Mouse (Mus musculus): ENCODE data around the gene Saa3. TPM values are rescaled to one million over a fixed set of nuclear protein-coding genes. Genes with fewer than 3 reads are reported as not detected.
"Not testable (repeated sequence)": the region's sequence is repeated elsewhere in the genome, so short reads cannot be mapped to it uniquely, and the experiment has no call there.

The Saa3 gene
- polyA plus RNA-seq (2015; fragmentation: Nextera tagmentation; extraction: Ambion mirVana) = 0.29 and 0.51 TPM in 2 replicates

DNA sequence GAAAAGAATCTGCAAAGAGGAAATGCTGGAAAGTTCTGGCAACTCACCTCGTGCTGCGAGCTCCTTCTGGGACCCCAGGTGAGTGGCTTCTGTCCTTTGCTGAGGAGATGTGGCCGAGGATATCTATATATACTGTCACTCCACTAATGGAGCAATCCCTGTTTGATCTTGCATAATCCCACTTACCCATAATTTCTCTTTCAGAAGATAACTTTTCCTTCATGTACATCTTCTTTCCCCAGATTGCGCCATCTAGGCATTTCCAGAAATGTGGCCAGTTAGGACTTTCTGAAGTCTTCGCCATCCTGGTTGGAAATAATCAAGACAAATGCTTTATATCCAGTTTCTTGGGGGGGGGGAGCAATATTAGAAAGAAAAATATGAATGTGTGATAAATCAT, at the start of gene Saa3:
Gene Saa3, minus strand, starts transcription at position 101 of the 400 bp plus-strand sequence.
- H3K36me3 ChIP-seq = no peaks in the 10 kb centered on the region
- no peak within 1 kb of the TSS for H3K4me3 ChIP-seq (replicated peaks)
- no peak within 1 kb of the TSS for H3K27ac ChIP-seq (replicated peaks)
- H3K9ac ChIP-seq (replicated peaks) = no peak within 1 kb of the TSS
- H3K9me3 ChIP-seq (replicated peaks) = no peaks in the 10 kb centered on the region
- H3K4me1 ChIP-seq = no peaks in the 10 kb centered on the region
- no peak for ATAC-seq (ENCODE audit: low FRiP score)
- 85% methylated on average over 5 of the region's 5 CpGs for WGBS
- H3K27me3 ChIP-seq (replicated peaks) = no peaks in the 10 kb centered on the region
- H3K4me2 ChIP-seq = no peak within 1 kb of the TSS

- Histone ChIP-seq H3K9ac (replicated peaks) (no peak overlapping the region), H3K27ac (replicated peaks) (no peak overlapping the region), H3K4me1 (no peaks in the 10 kb centered on the region), H3K4me3 (replicated peaks) (no peak overlapping the region), H3K27me3 (replicated peaks) (no peaks in the 10 kb centered on the region), H3K9me3 (replicated peaks) (no peaks in the 10 kb centered on the region), H3K36me3 (peaks cover 81% of the 10 kb centered on the region), H3K4me2 (no peak overlapping the region)
- 90% methylated on average over 8 of the region's 8 CpGs for WGBS
- no peak for ATAC-seq (ENCODE audit: low FRiP score)
Observed at GRCm38 (mm10) chr7:46764672-46765071, 49.2 kb upstream of the Saa3 start.

GRCm38 (mm10) chr7:46762601-46763000, 47.1 kb upstream of the Saa3 start:
- no peak overlapping the region for H3K9ac ChIP-seq (replicated peaks)
- no peak overlapping the region for H3K4me2 ChIP-seq
- no peak overlapping the region for H3K27ac ChIP-seq (replicated peaks)
- no peaks in the 10 kb centered on the region for H3K27me3 ChIP-seq (replicated peaks)
- no peaks in the 10 kb centered on the region for H3K9me3 ChIP-seq (replicated peaks)
- no peak overlapping the region for H3K4me3 ChIP-seq (replicated peaks)
- H3K36me3 ChIP-seq = peaks cover 76% of the 10 kb centered on the region
- no peaks in the 10 kb centered on the region for H3K4me1 ChIP-seq
- 96% methylated on average over 5 of the region's 5 CpGs for WGBS
- no peak for ATAC-seq (ENCODE audit: low FRiP score)

GRCm38 (mm10) chr7:46761049-46761795, 45.7 kb upstream of the Saa3 start:
- WGBS = 71% methylated on average over 11 of the region's 11 CpGs
- Histone ChIP-seq H3K27me3 (replicated peaks) (no peaks in the 10 kb centered on the region), H3K27ac (replicated peaks) (no peak overlapping the region), H3K4me3 (replicated peaks) (no peak overlapping the region), H3K9ac (replicated peaks) (no peak overlapping the region), H3K4me2 (no peak overlapping the region), H3K9me3 (replicated peaks) (no peaks in the 10 kb centered on the region), H3K4me1 (no peaks in the 10 kb centered on the region), H3K36me3 (peaks cover 69% of the 10 kb centered on the region)
- no peak for ATAC-seq (ENCODE audit: low FRiP score)

- Histone ChIP-seq H3K9ac (replicated peaks) (no peak within 1 kb of the TSS), H3K4me2 (no peak within 1 kb of the TSS), H3K27ac (replicated peaks) (no peak within 1 kb of the TSS), H3K9me3 (replicated peaks) (no peaks in the 10 kb centered on the region), H3K27me3 (replicated peaks) (no peaks in the 10 kb centered on the region), H3K4me3 (replicated peaks) (no peak within 1 kb of the TSS), H3K36me3 (no peaks in the 10 kb centered on the region), H3K4me1 (no peaks in the 10 kb centered on the region)
- 66% methylated on average over 3 of the region's 3 CpGs for WGBS
- ATAC-seq (ENCODE audit: low FRiP score) = no peak
Observed at GRCm38 (mm10) chr7:46751490-46751889, 36.0 kb upstream of the Saa3 start, which contains the start of gene Saa2. Saa2 (plus strand) TSS chr7:46751790.

DNA sequence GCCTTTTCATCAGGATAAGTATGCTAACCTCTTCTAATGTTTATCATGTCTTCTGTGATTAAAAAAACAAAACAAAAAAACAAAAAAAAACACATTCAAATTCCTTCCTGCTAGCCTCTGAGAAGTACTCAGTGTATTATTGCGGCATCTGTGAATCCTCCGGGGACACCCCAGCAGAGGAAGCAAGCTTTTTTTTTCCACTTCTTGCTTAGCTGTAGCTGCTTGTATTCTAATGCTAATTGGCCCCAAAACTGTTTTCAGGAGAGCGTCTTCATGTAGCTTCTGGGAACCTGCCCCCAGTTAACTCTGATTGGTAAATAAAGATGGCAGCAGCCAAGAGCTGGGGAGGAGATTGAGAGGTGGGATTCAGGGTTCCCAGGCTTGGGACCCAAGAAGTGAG, 33.0 kb upstream of the Saa3 start:
- Histone ChIP-seq H3K36me3 (no peaks in the 10 kb centered on the region), H3K9ac (replicated peaks) (no peak overlapping the region), H3K9me3 (replicated peaks) (no peaks in the 10 kb centered on the region), H3K27me3 (replicated peaks) (no peaks in the 10 kb centered on the region), H3K27ac (replicated peaks) (no peak overlapping the region), H3K4me1 (no peaks in the 10 kb centered on the region), H3K4me3 (replicated peaks) (no peak overlapping the region), H3K4me2 (no peak overlapping the region)
- WGBS = 40% methylated on average over 3 of the region's 3 CpGs
- ATAC-seq (ENCODE audit: low FRiP score) = no peak

- no peak for ATAC-seq (ENCODE audit: low FRiP score)
- Histone ChIP-seq H3K27ac (replicated peaks) (no peak overlapping the region), H3K4me1 (no peaks in the 10 kb centered on the region), H3K4me2 (no peak overlapping the region), H3K9ac (replicated peaks) (no peak overlapping the region), H3K27me3 (replicated peaks) (no peaks in the 10 kb centered on the region), H3K36me3 (no peaks in the 10 kb centered on the region), H3K9me3 (replicated peaks) (no peaks in the 10 kb centered on the region), H3K4me3 (replicated peaks) (no peak overlapping the region)
- WGBS = 87% methylated on average over 7 of the region's 7 CpGs
Observed at GRCm38 (mm10) chr7:46746381-46746780, 30.9 kb upstream of the Saa3 start.

DNA sequence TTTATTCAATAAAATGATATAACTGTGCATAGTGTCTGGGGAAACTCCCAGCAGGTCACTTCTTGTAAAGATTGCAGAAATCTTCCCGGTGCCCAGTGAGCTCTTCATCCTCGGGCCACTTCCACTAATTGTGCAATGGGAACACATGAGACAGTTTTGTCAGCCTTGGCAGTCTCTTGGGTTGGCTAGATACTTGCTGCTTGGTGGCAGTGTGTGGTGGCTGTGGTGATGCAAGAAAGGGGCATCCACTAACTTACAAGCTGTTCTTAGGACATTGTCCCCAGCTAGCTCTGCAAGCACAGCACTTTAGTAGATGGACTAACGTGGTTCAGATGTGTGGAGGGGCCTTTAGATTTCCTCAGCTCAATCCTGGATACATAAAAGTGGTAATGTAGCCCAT, 30.3 kb upstream of the Saa3 start:
- H3K4me1 ChIP-seq = no peaks in the 10 kb centered on the region

GRCm38 (mm10) chr7:46742880-46743279, 27.4 kb upstream of the Saa3 start, which contains the start of gene Saa1:
Saa1 (minus strand) TSS chr7:46742980.
- H3K4me2 ChIP-seq; H3K9me3 ChIP-seq (replicated peaks); H3K27me3 ChIP-seq (replicated peaks); H3K9ac ChIP-seq (replicated peaks); ATAC-seq (ENCODE audit: low FRiP score); H3K27ac ChIP-seq (replicated peaks); H3K36me3 ChIP-seq; H3K4me3 ChIP-seq (replicated peaks); H3K4me1 ChIP-seq: not testable (repeated sequence)
- 73% methylated on average over 3 of the region's 3 CpGs for WGBS

More for the DNA sequence above, 30.3 kb upstream of the Saa3 start:
- no peak overlapping the region for H3K4me3 ChIP-seq (replicated peaks)
- no peak for ATAC-seq (ENCODE audit: low FRiP score)
- 84% methylated on average over 3 of the region's 3 CpGs for WGBS
- no peak overlapping the region for H3K4me2 ChIP-seq
- H3K9ac ChIP-seq (replicated peaks) = no peak overlapping the region
- H3K36me3 ChIP-seq = no peaks in the 10 kb centered on the region
- H3K9me3 ChIP-seq (replicated peaks) = no peaks in the 10 kb centered on the region
- H3K27ac ChIP-seq (replicated peaks) = no peak overlapping the region
- H3K27me3 ChIP-seq (replicated peaks) = no peaks in the 10 kb centered on the region

DNA sequence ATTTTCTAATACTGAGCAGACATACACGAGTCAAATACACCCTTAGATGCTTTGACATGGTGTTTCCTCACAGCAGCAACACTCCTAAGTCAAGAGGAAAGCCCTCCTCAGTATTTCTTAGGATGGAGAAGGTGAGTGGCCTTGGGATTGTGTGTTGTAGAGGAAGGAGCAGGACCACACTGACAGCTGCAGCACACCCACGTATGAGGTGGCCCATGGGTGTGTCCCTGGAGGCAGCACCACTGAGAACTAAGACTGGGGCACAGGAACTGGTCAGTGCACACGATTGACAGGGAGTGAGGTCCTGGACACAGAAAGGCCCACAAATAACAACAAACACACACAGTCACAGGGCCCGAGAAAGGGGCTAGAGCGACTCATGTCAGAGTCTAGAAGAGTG, 24.5 kb upstream of the Saa3 start:
- not testable (repeated sequence) for H3K9ac ChIP-seq (replicated peaks); H3K4me1 ChIP-seq; ATAC-seq (ENCODE audit: low FRiP score); H3K4me2 ChIP-seq; H3K36me3 ChIP-seq; H3K9me3 ChIP-seq (replicated peaks); H3K27me3 ChIP-seq (replicated peaks); H3K4me3 ChIP-seq (replicated peaks); H3K27ac ChIP-seq (replicated peaks)
- WGBS = 77% methylated on average over 5 of the region's 5 CpGs

GRCm38 (mm10) chr7:46738561-46739460, 23.3 kb upstream of the Saa3 start:
- Histone ChIP-seq H3K27me3 (replicated peaks) (no peaks in the 10 kb centered on the region), H3K4me3 (replicated peaks) (no peak overlapping the region), H3K4me1 (no peaks in the 10 kb centered on the region), H3K36me3 (no peaks in the 10 kb centered on the region), H3K27ac (replicated peaks) (no peak overlapping the region), H3K9ac (replicated peaks) (no peak overlapping the region), H3K9me3 (replicated peaks) (no peaks in the 10 kb centered on the region), H3K4me2 (no peak overlapping the region)
- 81% methylated on average over 12 of the region's 12 CpGs for whole genome bisulfite sequencing
- ATAC-seq (ENCODE audit: low FRiP score) = no peak

DNA sequence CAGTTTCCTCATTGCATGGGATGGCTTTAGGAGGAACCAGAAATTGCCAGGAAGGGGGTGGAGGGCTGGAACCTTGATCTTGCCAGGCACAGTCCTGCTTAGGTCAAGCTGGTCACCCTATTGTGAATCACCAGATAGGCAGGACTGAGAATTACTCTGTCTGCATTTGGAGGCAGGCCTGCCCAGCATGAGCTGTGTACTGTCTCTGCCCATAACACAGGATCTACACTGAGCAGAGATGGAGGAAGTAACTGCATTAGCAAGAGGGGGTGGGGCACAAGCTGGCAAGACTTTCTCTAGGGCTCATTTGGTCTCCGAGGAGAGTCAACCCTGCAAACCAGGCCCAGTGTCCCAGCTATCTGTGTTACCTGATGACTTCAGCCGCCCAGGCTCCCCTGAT, 19.5 kb upstream of the Saa3 start:
- WGBS = 95% methylated on average over 2 of the region's 2 CpGs
- Histone ChIP-seq H3K4me2 (no peak overlapping the region), H3K36me3 (no peaks in the 10 kb centered on the region), H3K4me3 (replicated peaks) (no peak overlapping the region), H3K9ac (replicated peaks) (no peak overlapping the region), H3K4me1 (no peaks in the 10 kb centered on the region), H3K27ac (replicated peaks) (no peak overlapping the region), H3K9me3 (replicated peaks) (no peaks in the 10 kb centered on the region), H3K27me3 (replicated peaks) (no peaks in the 10 kb centered on the region)
- ATAC-seq (ENCODE audit: low FRiP score) = no peak

Data from neural tube, embryonic 15.5 days (tissue).